Mouse (Mus musculus) erythroblast, embryonic 14.5 days (primary cell): ENCODE results near the gene Cd6. TPM values are rescaled to one million over a fixed set of nuclear protein-coding genes. Genes with fewer than 3 reads are reported as not detected.

Experiments
- H3K27me3 ChIP-seq: 2 replicates; pipeline ENCODE4 v1.6.1; 2012; ENCODE audit warnings: inconsistent platforms; ENCODE audit not compliant: control insufficient read depth
- H3K36me3 ChIP-seq: 2 replicates; pipeline ENCODE4 v1.6.1; 2012; ENCODE audit warnings: mild to moderate bottlenecking, inconsistent platforms; ENCODE audit not compliant: control insufficient read depth
- H3K4me1 ChIP-seq: 2 replicates; pipeline ENCODE4 v1.6.1; 2012; ENCODE audit warnings: inconsistent platforms; ENCODE audit not compliant: control insufficient read depth
- H3K4me3 ChIP-seq: replicated peaks from 2 replicates; pipeline ENCODE3; 2012; ENCODE audit warnings: moderate library complexity, mild to moderate bottlenecking, inconsistent platforms
- H3K9me3 ChIP-seq: 2 replicates; pipeline ENCODE4 v1.6.1; 2012; ENCODE audit warnings: low read length, inconsistent platforms, mixed read lengths; ENCODE audit not compliant: control insufficient read depth
- GATA1 ChIP-seq: IDR thresholded peaks from 2 replicates; pipeline ENCODE4 v1.6.1; 2012; ENCODE audit warnings: low read length, inconsistent platforms, mixed read lengths
- TAL1 ChIP-seq: IDR thresholded peaks from 3 replicates; pipeline ENCODE4 v1.6.1; 2012; ENCODE audit warnings: low read length, inconsistent platforms, mixed read lengths
- polyA plus RNA-seq: library from polyadenylated mRNA; stranded (reverse); fragments of >175 nt; gene quantifications from 2 replicates; pipeline ENCODE4 v1.2.3, GENCODE M21; 2012

Cd6 gene
- polyA plus RNA-seq, 1 experiment, result not detected

DNA sequence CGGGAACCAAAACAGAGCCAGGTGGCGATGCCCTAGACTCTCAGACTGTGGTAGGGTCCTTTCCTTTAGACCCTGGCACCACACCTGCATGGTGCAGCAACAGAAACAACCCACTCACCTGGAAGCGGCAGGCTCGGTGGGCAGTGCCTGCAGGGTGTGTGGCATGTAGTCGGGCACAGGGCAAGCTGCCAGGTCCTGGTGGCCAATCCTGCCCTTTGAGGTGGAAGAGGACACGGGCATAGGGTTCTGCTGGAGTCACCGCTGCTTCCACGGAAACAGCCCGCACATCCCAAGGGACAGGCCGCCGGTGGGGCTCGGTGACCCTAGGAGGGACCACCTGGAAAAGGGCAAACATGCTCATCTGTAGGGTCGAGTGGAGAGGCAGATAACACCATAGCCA lies 36.5 kb upstream of the Cd6 start:
- Histone ChIP-seq H3K27me3 (peaks cover 25% of the 10 kb centered on the region), H3K4me1 (peaks cover 5% of the 10 kb centered on the region), H3K4me3 (no peak overlapping the region), H3K36me3 (peaks cover 3% of the 10 kb centered on the region), H3K9me3 (no peaks in the 10 kb centered on the region)
- no peak for TF ChIP-seq GATA1
- no peak for TF ChIP-seq TAL1

DNA sequence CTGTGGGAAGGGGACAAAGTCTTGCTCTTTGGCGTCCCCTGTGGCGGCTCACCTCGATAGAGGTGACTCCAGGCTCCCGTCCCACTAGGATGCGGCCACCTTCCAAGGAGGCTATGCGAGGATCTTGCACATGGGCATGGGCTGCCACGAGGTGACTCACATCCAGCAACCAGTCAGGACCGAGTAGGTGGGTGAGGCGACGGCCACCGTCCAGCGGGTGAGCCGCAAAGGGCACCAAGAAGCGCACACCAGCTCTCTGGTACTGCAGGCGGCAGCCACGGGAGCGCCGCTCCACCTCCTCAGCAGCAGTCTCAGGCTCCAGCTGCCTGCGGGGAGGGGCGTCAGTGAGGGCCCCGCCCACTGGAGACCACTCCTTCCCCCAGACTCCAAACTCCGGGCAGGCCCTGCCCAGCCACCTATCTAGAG lies 30.2 kb upstream of the Cd6 start:
- H3K27me3 ChIP-seq, result no peaks in the 10 kb centered on the region

DNA sequence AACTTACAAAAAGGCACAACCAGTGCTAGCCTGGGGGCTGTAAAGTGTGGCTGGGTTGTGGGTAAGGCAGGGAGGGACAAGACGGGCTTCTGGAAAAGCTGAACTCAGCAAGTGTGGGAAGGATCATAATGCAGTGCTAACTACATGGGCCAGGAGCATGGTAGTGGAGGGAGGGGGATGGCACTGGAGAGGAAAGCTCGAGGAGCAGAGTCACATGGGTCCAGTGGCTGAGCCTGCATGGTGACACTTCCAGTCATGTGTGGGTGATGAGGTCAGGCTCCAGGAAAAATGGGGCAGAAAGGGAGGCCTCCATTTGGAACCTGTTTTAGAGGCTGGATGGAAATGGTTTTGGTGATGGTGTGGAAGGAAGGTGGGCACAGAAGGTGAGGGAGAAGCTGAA lies 26.7 kb upstream of the Cd6 start:
- no peaks in the 10 kb centered on the region for H3K27me3 ChIP-seq

More for the DNA sequence above, 30.2 kb upstream of the Cd6 start:
- Histone ChIP-seq H3K4me1 (no peaks in the 10 kb centered on the region), H3K36me3 (no peaks in the 10 kb centered on the region), H3K4me3 (no peak overlapping the region), H3K9me3 (no peaks in the 10 kb centered on the region)
- TF ChIP-seq GATA1, result no peak
- no peak for TF ChIP-seq TAL1

DNA sequence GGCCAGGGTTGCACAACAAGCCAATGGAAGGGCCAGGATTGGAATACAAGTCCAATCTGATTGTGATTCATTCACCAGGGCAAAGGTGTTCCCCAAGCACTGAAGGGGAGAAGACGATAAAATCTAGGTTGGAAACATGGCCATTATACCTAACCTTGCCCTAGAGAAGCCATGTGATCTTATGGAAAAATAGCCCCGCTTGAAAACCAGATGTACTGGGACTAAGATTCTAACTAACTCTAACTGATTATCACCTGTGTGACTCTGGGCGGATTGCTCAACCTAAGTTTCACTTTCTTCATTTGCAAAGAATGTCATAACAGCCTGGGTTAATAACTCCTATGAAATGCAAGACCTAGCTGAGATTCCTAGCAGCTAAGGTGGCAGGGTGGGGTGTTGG lies 25.6 kb upstream of the Cd6 start:
- Histone ChIP-seq H3K27me3 (no peaks in the 10 kb centered on the region), H3K9me3 (no peaks in the 10 kb centered on the region), H3K36me3 (no peaks in the 10 kb centered on the region), H3K4me1 (no peaks in the 10 kb centered on the region), H3K4me3 (no peak overlapping the region)
- TF ChIP-seq TAL1 (no peak), GATA1 (no peak)

More for the DNA sequence above, 26.7 kb upstream of the Cd6 start:
- Histone ChIP-seq H3K36me3 (no peaks in the 10 kb centered on the region), H3K4me3 (no peak overlapping the region), H3K9me3 (no peaks in the 10 kb centered on the region), H3K4me1 (no peaks in the 10 kb centered on the region)
- TF ChIP-seq GATA1 (no peak), TAL1 (no peak)

DNA sequence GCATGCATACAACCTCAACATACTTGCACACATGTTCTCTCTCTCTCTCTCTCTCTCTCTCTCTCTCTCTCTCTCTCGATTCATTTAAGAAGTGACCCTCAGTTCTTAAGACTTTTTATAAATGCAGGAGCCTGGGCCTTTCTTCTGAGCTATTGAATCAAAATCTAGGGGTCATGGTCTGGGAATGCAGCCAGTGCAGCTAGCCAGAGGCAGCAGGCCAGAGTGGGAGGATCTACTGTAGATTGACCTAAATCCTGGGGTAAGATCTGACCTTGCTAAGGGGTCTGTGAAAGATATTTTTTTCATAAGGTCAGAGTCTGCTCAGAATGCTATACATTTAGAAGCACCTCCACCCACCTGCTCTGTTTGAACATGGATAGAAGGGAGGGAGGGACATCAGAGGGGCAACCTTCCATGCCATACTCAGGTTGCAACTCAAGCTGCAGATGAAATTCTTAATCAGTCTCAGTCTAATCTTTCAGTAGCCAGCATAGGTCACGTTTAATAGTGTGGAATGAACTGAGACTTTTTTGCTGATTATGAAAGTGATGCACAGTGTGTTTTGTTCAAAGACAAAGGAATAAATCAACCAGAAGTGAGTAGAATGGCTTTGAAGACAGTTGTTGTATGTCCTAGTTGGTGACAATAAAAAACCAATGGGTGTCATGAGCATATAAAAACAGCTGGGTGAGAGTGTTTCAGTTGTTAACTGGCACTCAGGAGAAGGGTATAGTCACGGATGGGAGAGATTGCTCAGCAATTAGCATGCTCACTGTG lies 17.6 kb upstream of the Cd6 start:
- H3K27me3 ChIP-seq, result peaks cover 9% of the 10 kb centered on the region
- no peak overlapping the region for H3K4me3 ChIP-seq
- TF ChIP-seq TAL1 (no peak), GATA1 (no peak)
- H3K9me3 ChIP-seq, result no peaks in the 10 kb centered on the region
- no peaks in the 10 kb centered on the region for H3K36me3 ChIP-seq
- H3K4me1 ChIP-seq, result no peaks in the 10 kb centered on the region

DNA sequence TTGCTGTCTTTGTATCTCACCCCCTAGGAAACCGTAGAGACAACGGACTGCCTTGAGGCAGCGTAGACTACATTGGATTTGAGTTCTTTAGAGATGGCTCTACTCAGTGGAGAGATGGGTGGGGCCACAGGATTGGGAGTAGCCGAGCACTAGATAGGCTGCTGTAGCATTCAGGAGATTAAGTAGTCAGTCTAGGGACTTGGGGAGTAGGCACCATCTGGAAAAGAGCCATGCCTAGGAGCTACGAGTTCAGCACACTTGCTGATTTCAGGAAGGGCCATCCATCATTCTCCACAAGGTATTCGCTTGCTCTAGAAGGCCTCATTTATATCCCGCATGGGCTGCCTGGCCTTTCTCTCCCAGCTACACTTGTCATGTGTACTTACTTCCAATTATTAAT lies 16.3 kb upstream of the Cd6 start:
- Histone ChIP-seq H3K4me1 (no peaks in the 10 kb centered on the region), H3K36me3 (no peaks in the 10 kb centered on the region), H3K4me3 (no peak overlapping the region), H3K27me3 (peaks cover 20% of the 10 kb centered on the region), H3K9me3 (no peaks in the 10 kb centered on the region)
- TF ChIP-seq TAL1, result no peak
- no peak for TF ChIP-seq GATA1

DNA sequence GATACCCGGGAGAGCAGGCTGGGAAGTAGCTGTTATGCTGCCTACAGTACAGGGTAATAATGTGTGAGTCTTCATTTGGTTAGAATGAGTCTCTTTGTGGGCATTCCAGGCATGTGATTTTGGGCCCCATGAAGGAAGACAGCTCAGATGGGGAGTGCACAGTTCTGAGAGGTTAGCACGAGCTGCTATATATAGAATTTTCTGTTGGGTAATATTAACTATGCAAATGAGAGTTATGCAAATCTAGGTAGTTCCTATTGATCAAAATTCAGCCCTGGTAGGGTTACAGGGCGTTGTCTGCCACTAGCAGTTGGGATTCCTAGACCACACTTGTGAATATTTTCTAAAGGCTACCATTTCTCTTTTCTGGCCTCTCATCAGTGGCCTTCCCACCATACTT lies 15.6 kb upstream of the Cd6 start:
- Histone ChIP-seq H3K9me3 (no peaks in the 10 kb centered on the region), H3K4me3 (no peak overlapping the region), H3K36me3 (no peaks in the 10 kb centered on the region), H3K4me1 (no peaks in the 10 kb centered on the region), H3K27me3 (peaks cover 20% of the 10 kb centered on the region)
- TF ChIP-seq TAL1 (no peak), GATA1 (no peak)

DNA sequence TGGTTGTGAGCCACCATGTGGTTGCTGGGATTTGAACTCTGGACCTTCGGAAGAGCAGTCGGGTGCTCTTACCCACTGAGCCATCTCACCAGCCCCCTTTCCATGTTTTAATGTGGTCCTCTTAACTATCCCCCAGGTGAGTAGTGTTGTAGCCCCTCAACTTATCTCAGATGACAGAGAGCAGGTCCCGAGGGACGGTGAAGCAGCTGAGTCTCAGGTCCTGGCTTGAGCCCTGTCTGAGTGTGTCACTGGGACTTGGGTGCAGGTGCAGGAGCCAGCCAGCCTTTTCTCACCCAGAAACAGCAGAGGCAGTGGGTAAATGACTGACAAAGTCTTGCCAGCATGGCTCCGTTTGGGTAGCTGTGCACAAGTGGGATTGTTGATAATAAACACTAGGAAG lies 14.3 kb upstream of the Cd6 start:
- no peak for TF ChIP-seq GATA1
- TF ChIP-seq TAL1, result no peak

DNA sequence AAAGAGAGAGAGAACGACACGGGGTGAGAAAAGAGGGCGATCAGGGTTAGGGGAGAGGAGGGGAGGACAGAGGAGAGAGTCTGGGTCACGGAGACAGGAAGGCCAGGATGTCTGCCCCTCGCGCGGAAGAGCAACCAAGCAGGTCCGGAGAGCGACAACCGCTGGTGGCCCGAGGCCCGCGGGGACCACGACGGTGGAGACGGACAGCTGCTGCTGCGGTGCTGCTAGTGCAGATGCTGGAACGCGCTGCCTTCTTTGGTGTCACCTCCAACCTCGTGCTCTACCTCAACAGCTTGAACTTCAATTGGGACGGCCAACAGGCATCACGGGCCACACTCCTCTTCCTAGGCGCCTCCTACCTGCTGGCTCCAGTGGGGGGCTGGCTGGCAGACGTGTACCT lies 13.1 kb upstream of the Cd6 start:
- Histone ChIP-seq H3K36me3 (no peaks in the 10 kb centered on the region), H3K27me3 (peaks cover 20% of the 10 kb centered on the region), H3K4me1 (no peaks in the 10 kb centered on the region), H3K9me3 (no peaks in the 10 kb centered on the region), H3K4me3 (no peak overlapping the region)
- TF ChIP-seq TAL1, result no peak
- TF ChIP-seq GATA1, result no peak

More for the DNA sequence above, 14.3 kb upstream of the Cd6 start:
- Histone ChIP-seq H3K4me1 (no peaks in the 10 kb centered on the region), H3K9me3 (no peaks in the 10 kb centered on the region), H3K36me3 (no peaks in the 10 kb centered on the region), H3K4me3 (no peak overlapping the region), H3K27me3 (peaks cover 20% of the 10 kb centered on the region)
